Mouse (Mus musculus): ENCODE data around the gene Rad9b.
"Not testable (repeated sequence)": the region's sequence is repeated elsewhere in the genome, so short reads cannot be mapped to it uniquely, and the experiment has no call there.

The Rad9b gene

DNA sequence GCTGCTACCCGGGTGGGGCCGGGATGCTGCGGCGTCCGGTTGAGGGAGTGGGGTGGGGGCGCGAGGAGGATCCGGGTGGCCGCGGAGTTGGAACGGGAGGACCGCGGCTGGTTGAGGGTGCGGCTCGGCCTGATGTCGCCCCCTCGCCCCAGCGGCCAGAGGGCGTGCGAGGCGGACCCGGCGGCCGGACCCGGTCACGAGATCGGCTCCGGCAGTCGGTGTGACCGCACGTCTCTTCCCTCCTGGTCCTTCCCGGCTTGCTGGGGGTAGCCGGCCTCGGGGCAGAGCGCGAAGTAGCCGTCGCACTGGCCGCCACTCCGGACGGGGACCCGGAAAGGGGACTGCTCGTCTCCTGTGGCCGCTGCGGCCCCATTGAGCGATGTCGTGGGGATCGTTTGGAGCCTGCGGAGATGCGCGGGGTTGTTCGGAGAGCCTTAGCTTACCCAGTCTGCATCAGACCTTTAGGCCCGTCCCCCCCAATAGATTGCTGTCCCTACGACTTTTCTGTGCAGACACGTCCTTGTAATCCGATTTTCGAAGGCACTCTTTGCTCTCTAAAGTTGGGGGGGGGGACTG lies 547 bp upstream of the Rad9b start:
- DNase-seq, result no peak

DNA sequence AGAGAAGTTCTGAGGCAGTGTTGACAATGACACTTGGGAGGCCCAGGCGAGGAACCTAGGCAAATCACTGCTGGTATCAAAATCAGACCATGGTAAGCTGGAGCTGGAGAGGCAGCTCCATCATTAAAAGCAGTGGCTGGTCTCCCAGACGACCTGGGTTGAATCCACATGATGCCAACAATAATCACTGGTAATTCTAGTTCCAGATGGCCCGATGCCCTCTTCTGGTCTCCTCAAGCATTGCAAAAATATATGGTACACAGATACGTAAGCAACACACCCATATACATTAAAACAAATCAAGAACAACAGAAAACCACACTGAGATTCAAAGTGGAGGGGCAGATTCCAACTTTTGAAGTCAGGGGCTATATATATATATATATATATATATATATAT lies 8.3 kb downstream of the Rad9b start:
- DNase-seq, result no peak

DNA sequence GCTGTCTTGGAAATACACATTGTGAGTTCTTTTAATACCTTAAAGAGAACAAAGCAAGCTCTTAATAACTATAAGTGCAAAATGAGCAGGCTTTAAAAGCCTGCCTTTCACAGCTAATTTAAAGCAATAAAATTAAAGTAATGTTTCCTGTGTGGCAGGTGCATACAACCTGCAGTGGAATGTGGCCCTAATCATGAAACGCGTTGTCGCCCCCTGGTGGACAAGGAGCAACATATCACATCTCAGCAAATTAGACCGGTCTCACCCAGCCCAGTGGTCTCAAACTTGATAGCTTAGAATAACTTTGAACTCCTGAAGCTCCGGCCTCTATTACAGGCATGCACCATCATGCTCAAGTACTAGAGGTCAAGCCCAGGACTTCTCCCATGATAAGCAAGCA lies 9.8 kb downstream of the Rad9b start:
- DNase-seq, result peak; percentile 83

- DNase-seq, result no peak
These were observed 10.3 kb downstream of the Rad9b start for GRCm38 (mm10) chr5:122343768-122344167.

- no peak for DNase-seq
These were observed 11.2 kb downstream of the Rad9b start for GRCm38 (mm10) chr5:122342874-122343273.

DNA sequence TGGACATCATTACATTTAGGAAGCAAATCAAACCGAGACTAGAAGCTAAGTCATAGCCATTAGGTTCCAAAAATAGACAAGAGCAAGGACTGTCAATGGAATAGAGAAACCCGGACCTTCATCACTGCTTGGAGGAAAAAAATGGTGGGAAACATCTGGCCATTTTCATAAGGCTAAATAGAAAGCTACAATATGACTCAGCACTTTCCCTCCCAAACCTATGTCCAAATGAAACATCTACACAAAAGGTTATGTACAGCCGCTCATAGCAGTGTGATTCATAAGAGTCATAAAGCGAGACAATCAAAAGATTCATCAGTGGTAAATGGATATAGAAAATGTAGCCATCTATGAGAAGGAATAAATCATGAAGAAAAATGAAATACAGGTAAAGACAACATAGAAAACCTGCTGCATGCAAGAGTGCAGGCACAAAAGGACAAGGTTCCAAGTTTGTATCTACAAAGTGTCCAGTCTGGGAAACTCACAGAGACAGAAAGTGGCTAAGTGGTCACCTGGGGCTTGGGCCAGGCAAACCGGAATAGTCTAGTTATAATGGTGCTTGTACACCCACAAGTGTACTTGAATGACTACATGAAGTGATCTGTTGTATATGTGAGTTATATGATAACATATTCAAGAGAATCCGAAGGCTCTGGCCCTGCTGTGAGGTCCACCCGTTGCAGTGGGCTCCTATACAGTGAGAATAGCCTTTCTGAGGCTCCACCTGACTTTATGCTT lies 17.3 kb downstream of the Rad9b start:
- DNase-seq, result no peak

GRCm38 (mm10) chr5:122334682-122335081 lies 19.4 kb downstream of the Rad9b start:
- no peak for DNase-seq

DNA sequence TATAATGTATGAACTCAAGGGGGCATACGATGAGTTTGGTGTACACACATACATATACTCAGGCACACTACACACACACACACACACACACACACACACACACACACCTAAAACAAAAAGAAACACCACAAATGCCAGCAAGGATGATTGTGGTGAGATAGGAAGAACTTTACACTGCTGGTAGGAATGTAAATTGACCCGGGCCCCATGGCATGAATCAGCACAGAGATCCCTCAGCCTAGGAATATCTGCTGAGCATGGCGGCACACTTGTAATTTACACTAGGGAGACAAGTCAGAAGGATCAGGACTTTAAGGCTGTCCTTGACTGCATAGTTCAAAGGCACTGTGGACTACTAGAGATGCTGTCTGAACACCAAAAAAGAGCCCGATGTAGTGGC lies 23.8 kb downstream of the Rad9b start:
- no peak for DNase-seq

DNA sequence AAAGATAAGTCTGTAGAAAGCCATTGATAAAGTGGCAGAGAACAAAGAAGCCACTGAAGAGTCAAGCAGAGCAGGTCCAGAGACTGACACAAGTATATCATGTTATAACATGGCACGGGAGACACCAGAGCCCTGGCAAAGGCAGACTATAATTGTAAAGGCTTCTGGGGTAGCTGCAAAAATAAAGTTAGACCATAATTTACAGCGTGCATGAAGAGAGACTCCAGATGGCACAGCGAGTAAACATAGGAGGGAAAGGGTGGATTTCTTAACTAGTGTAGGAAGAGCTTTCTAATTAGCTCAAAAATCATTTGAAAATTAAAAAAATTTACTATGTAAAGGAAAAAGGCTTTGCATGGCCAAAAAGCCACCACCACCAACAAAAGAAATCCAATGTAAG lies 26.8 kb downstream of the Rad9b start:
- DNase-seq, result no peak

GRCm38 (mm10) chr5:122325477-122325876 lies 28.6 kb downstream of the Rad9b start:
- DNase-seq, result no peak

GRCm38 (mm10) chr5:122324608-122325431 lies 29.2 kb downstream of the Rad9b start:
- DNase-seq, result no peak

DNA sequence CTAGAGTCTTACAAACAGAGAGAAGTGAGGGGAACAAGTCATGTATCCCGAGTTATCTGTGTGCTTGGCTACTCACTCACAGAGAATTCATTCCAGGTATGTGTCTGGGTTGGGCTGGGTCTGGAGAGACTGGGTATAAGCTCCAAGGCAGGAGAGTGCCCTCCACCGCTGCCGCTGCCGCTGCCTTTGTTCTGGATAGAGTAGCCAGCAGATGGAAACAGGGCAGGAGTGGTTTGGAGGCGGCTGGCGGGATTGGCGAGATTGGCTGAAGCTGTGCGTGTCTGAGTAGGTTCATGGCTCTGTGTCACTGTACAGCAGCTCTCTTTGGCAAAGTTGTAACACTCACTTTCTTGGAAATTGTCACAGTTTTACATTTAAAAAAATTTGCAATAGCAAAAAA lies 30.5 kb downstream of the Rad9b start:
- no peak for DNase-seq

DNA sequence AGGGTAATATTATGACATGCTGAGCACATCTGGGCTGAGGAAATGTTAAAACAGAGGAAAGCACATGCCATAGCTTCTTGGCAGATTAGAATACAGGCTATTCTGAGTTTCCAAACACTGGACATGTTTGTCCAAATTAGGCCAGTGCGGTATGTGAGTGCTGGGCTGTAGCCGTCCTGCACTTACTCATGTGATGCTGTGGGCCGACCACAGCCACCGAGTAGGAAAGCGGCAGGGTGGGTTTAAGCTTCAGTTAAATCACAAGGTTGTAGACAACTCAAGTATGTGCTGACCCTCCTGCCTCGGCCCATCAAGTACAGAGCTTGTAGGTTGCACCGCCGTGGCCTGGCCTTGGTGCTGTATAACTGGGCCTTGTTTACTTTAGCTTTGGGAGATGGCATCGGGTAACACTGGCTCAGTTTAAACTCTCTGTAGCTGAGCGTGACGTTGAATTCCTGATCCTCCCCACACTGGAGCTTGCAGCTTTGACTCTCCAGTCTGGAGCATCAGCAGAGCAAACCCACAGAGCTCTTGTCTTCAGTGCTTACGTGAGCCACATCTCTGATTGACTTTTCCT lies 33.7 kb downstream of the Rad9b start:
- DNase-seq, result no peak

GRCm38 (mm10) chr5:122319474-122320204 lies 34.4 kb downstream of the Rad9b start:
- no peak for DNase-seq

DNA sequence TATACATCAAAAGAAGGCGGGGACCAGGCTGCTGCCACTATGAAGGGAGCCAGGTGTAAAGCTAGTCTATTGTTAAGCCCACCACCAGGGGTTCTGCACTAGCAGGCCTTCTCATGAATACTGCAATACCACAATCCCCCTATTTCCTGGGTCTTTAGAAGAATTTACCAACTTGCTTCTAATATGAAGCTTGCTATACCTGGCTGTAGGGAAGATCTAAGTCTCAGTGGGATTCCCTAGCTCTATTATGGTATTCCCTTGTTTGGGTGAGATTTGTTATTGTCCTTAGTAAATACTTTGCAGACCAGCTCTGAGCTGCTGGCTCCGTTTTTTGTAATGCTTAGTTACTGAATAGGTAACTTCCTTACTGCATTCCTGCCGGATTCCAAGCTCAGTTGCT lies 35.1 kb downstream of the Rad9b start:
- not testable (repeated sequence) for DNase-seq

DNA sequence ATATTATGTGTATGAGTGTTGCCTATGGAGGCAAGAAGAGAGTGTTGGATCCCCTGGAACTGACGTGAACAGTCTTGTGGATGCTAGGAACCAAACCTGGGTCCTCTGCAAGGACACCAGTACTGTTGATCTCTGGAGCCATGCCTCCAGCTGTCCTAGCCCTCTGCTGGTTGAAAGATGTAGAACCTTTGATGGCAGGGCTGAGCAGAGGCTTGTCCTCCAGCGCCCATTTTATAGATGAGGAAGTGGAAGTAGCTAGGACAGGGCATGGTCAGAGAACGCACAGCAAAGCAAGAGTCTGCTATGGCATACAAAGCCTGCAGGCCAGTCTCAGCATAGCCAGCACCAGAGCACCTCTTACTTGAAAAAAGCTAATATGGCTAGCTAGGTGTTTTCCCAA lies 35.9 kb downstream of the Rad9b start:
- peak; percentile 25 for DNase-seq

DNA sequence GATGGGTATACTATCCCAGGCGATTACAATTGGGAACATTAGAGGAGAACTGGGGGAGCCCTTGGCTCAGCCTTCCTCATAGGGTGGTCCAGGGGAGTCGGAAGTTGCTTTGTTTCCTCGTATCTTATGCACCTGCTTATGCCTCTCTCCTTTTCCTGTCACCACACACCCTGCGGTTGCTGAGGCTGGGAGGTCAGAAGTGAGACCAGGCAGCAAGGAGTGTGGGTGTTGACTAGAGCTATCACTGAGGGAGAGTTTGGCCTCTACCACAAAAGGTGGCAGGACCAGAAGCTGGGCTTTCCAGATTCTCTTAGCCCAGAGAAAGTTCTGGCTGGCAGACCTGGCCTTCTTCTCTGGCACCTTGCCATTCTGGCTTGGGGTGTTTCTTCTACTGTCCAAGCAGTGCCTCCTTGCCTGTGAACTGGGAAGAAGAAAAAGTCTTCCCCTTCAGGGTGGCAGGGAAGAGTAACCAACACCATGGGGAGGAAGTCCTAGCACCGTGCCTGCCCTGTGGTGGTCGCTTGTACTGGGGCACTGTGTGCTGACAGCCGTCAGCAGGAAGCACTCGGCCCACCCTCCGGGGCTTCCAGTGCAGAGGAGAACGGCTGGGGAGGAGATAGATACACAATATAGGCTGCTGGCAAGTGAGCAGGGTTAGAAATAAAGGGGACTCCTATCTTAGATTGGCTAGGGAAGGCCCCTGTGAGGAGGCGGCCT lies 36.5 kb downstream of the Rad9b start:
- DNase-seq, result no peak

DNA sequence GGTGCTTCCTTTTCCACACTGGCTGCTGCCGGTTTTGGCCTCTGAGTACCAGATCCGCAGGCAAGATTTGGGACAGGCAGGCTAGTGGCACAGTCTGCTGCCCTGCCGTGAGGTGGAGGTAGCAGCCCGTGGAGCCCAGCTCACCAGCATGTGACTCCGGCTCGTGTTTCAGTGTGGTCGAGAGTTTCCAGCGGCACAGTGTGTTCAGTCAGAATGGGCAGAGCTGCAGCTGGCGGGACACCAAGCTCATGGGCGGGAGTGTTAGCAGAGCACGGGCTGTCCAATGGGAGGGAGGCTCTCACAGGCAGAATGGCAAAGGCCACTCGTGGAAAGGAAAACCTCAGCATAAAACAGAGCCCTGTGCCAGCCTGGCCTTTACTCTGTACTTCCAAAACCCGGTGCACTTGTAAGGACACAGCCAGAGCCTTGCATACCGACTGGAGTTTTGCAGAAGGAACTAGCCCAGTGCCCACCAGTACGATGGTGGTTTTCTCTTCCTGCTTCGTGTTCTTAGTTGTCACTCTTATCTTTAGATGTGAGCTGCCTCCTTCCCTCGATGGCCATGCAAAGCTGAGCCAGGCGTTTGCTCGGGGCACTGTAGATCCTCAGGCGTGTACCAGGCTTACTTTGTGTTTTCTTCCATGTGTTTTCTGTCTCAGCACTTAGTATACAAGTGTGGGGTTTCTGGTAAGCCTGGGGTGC lies 38.9 kb downstream of the Rad9b start:
- DNase-seq, result peak; percentile 26

DNA sequence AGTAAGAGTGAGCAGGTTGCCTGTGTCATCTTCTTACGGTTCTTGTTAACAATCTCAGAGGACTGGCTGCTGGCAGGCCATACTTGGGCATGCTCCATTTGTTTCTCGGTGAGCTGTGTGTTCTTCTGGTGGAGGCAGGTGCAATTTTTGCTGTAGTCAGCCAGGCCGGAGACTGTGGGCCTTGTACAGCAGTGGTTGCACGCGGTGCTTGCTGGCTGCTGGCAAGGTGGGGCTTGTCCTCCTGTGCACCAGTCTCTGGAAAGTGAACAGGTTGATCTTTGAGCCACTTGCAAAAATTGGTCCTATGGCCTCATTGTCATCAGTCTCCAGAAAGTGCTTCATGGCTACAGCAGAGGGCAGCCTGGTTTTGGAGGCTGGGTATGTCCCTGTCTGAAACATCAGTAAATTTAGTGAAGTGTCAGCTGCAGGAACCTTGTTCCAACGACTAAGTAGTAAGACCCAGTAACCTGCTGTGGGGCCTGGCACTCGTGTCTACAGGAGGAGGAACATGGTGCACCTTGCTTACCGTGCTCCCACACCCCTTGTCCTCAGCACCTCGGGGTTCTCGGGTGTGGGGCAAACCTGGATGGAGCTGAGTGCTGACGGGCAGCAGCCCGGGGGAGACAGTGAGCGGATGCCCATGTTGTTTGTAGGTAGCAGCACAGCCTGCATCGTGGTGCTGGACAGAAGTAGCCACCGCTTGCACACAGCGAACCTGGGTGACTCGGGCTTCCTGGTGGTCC lies 40.9 kb downstream of the Rad9b start:
- no peak for DNase-seq

DNA sequence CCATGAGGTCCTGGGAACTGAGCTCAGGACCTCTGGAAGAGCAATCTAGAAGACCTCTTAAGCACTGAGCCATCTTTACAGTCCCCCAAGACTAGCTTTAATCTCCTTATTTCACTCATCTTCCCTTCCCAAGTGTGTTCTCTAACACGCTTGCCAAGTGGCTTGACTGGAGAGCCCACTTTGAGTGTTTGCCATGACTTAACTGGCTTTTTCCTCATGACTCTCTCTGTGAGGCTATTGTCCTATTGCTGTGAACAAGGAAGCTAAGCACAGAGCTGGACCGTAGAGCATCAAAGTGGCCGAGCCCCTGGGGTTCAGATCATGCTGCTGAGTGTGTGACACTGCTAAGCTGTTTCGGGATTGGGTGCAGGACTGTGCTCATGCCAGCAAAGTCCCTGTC lies 41.7 kb downstream of the Rad9b start:
- no peak for DNase-seq

DNA sequence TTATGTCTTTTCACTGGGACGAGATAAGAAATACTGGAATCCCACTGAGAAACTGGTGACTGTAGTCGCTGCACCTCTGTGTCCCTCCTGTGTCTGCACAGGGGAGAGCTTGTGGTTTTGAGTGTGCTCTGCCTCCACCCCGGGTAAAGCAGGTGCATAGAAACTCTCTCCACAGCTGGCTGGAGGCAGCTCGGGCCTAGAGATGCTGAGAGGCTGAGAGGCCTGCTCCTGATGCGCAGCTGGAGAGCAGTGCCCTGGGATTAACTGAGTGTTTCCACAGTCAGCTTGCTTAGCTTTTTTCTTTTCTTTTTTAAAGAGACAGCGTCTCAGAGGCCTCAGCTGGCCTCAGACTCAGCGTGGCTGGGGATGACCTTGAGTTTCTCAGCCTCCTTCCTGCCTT lies 42.3 kb downstream of the Rad9b start:
- DNase-seq, result no peak
